Mouse (Mus musculus) embryonic facial prominence, embryonic 15.5 days (tissue): ENCODE measurements at regions not wholly inside any gene's neighbourhood (a gene's known extent, or its start where the extent isn't known, plus 50 kb on each side); places are given as distances from the start of the nearest gene placed in this dataset.
"Not testable (repeated sequence)": the region's sequence is repeated elsewhere in the genome, so short reads cannot be mapped to it uniquely, and the experiment has no call there.

Experiments
- ATAC-seq: fragments of 200-750 bp; cut with Nextera tagmentation; 2 replicates; pipeline ENCODE4 v1.8.0; 2017; ENCODE audit warnings: low read depth, moderate TSS enrichment; ENCODE audit not compliant: insufficient number of reproducible peaks, low FRiP score, low TSS enrichment
- H3K27ac ChIP-seq: fragments of 300-500 bp; sonication (generic); replicated peaks from 2 replicates; pipeline ENCODE4 v1.5.1; 2015; ENCODE audit warnings: mild to moderate bottlenecking, inconsistent platforms
- H3K27me3 ChIP-seq: fragments of 300-500 bp; sonication (generic); 2 replicates; pipeline ENCODE4 v1.6.1; 2015; ENCODE audit warnings: inconsistent platforms
- H3K36me3 ChIP-seq: fragments of 300-500 bp; sonication (generic); 2 replicates; pipeline ENCODE4 v1.6.1; 2015; ENCODE audit warnings: mild to moderate bottlenecking, inconsistent platforms
- H3K4me1 ChIP-seq: fragments of 300-500 bp; sonication (generic); 2 replicates; pipeline ENCODE4 v1.6.1; 2015; ENCODE audit warnings: inconsistent platforms
- H3K4me2 ChIP-seq: fragments of 300-500 bp; sonication (generic); replicated peaks from 2 replicates; pipeline ENCODE4 v1.6.1; 2015; ENCODE audit warnings: mild to moderate bottlenecking, inconsistent platforms
- H3K4me3 ChIP-seq: fragments of 300-500 bp; sonication (generic); replicated peaks from 2 replicates; pipeline ENCODE4 v1.5.1; 2015; ENCODE audit warnings: mild to moderate bottlenecking, inconsistent platforms
- H3K9ac ChIP-seq: fragments of 300-500 bp; sonication (generic); 2 replicates; pipeline ENCODE4 v1.6.1; 2015; ENCODE audit warnings: inconsistent platforms
- H3K9me3 ChIP-seq: fragments of 300-500 bp; sonication (generic); replicated peaks from 2 replicates; pipeline ENCODE4 v1.6.1; 2016; ENCODE audit warnings: inconsistent platforms
- WGBS: fragments of 180-500 bp; shearing (Covaris S2); methylation state at CpG from one replicate; pipeline ENCODE4 v1.1.7; 2015; 5-methylcytosine and 5-hydroxymethylcytosine counted together

DNA sequence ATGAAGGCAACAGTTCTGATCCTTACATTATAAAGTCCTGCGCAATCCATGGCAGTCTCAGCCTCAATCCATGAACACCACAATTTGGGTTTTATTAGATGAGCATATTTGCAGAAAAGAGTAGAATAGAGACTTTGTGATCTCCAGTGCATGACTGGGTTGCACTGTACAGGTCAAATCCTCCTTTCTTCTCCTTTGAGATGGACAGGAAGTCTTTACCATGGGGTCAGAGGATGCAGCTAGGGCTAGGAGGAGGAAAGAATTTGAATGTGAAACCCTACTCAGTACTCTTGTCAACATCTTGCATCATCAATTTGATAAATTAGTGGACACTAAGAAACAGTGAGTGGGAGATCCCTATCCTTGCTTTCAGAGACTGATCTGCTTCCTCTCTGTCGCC lies 965.3 kb upstream of the Robo1 start:
- 93% methylated on average over 2 of the region's 2 CpGs for WGBS

DNA sequence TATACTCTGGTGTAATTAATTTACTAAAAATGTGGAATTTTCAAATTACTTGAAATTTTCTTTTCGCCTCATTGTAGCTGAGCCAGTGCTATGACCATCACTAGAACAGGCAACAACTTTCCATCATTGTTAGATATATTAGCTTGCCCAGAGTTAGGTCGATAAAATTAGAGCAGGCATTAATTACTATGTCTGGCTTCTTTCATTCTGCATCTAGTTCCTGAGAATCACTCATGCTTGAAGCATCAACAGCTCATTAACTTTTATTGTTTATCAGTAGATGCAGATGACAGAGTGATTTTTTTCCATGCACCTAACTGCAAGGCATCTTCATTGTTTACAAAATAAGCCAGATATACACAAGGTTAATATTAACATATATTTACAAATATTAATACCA lies 963.5 kb upstream of the Robo1 start:
- no peaks in the 10 kb centered on the region for H3K4me1 ChIP-seq
- H3K4me2 ChIP-seq, result no peak overlapping the region
- H3K9ac ChIP-seq, result no peak overlapping the region
- no peak for ATAC-seq
- H3K9me3 ChIP-seq, result no peaks in the 10 kb centered on the region
- no peak overlapping the region for H3K4me3 ChIP-seq
- no peaks in the 10 kb centered on the region for H3K36me3 ChIP-seq
- no peak overlapping the region for H3K27ac ChIP-seq
- H3K27me3 ChIP-seq, result no peaks in the 10 kb centered on the region
- 86% methylated on average over 2 of the region's 2 CpGs for WGBS

More for the DNA sequence above, 965.3 kb upstream of the Robo1 start:
- Histone ChIP-seq H3K4me1 (no peaks in the 10 kb centered on the region), H3K27me3 (no peaks in the 10 kb centered on the region), H3K4me3 (no peak overlapping the region), H3K9ac (no peak overlapping the region), H3K36me3 (no peaks in the 10 kb centered on the region), H3K27ac (no peak overlapping the region), H3K9me3 (no peaks in the 10 kb centered on the region), H3K4me2 (no peak overlapping the region)
- no peak for ATAC-seq

DNA sequence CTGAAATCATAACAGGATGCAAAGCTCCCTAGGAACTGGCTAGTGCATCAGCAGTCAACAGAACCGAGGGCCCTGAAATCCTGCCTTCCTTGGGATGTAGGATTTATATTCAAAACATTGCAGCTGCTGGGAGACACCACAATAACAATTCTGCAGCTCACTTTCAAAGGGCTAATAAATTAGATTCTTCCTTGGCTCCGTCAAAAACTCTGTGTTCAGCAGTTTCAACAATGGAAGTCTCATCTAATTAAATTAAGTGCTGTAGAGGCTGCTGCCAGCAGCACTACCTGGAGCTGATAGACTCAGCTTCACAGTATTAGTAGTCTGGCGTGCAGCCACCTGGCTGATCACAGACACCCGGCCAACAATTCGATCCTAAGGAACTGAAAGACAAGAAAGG lies 916.2 kb upstream of the Robo1 start:
- Histone ChIP-seq H3K4me3 (0 out of 2 replicates have a peak overlapping the region, but pooled peaks have one; percentile 3), H3K9ac (no peak overlapping the region), H3K27me3 (no peaks in the 10 kb centered on the region), H3K27ac (no peak overlapping the region), H3K4me2 (0 out of 2 replicates have a peak overlapping the region, but pooled peaks have one; percentile 10), H3K4me1 (no peaks in the 10 kb centered on the region), H3K9me3 (no peaks in the 10 kb centered on the region), H3K36me3 (no peaks in the 10 kb centered on the region)
- WGBS, result 21% methylated on average over 5 of the region's 5 CpGs
- ATAC-seq, result no peak

DNA sequence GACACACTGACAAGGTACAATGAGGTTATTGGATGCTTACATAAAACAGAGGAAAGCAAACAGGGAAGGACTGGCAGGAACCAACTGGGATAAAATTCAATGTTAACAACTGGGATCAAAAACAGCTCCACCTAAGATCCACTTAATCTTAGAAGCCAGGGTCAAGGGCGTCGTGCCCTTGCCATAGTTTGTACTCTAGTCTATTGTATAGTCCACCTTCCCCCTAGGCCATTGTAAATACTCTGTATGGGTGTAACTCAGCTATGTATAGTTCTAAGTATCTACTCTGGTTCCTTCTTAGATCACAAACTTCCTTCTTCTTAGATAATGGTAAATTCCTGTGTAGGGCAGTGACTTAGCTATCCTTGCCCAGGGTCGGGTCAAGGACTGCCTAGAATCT lies 873.3 kb upstream of the Robo1 start:
- ATAC-seq, H3K36me3 ChIP-seq, H3K4me1 ChIP-seq, H3K9ac ChIP-seq, H3K27ac ChIP-seq, H3K4me3 ChIP-seq, H3K4me2 ChIP-seq, H3K9me3 ChIP-seq, H3K27me3 ChIP-seq: not testable (repeated sequence)
- WGBS, result 89% methylated on average over 3 of the region's 3 CpGs
